In genomic region chr11:28582218-28582617, GRCm38 (mm10) we compare ENCODE assay signal across 8 mouse cellular contexts. TPM values are rescaled to one million over a fixed set of nuclear protein-coding genes. Genes with fewer than 3 reads are reported as not detected.
DNase-seq lines count a peak whose midpoint lies in the region; ATAC-seq and TF ChIP-seq lines count a peak whose summit lies in the region.

No protein-coding gene starts in this region.

- H3K4me1 ChIP-seq in forebrain, postnatal 0 days (ENCODE audit: insufficient read depth), result no peaks in the 10 kb centered on the region
- no peaks in the 10 kb centered on the region for H3K4me1 ChIP-seq in neural tube, embryonic 14.5 days (ENCODE audit: control insufficient read depth, insufficient read depth, low read length)

- H3K9me3 ChIP-seq in forebrain, postnatal 0 days (ENCODE audit: low read length), result no peaks in the 10 kb centered on the region
- no peaks in the 10 kb centered on the region for H3K9me3 ChIP-seq in neural tube, embryonic 14.5 days (ENCODE audit: control insufficient read depth, low read length)

- peak overlapping the region; percentile 97 for H3K27ac ChIP-seq in layer of hippocampus, adult 2 months
- H3K27ac ChIP-seq in forebrain, postnatal 0 days (ENCODE audit: low read depth, low read length), result no peak overlapping the region
- no peak overlapping the region for H3K27ac ChIP-seq in neural tube, embryonic 14.5 days (ENCODE audit: low read depth, low read length)

- 13% methylated on average over 5 of the region's 5 CpGs for WGBS in forebrain, postnatal 0 days
- WGBS in neural tube, embryonic 14.5 days, result 15% methylated on average over 5 of the region's 5 CpGs

- no peak for TF ChIP-seq CTCF in layer of hippocampus, adult 2 months (conservative IDR thresholded peaks at IDR 0.05)
- no peak for TF ChIP-seq CTCF in forebrain, postnatal 0 days (IDR thresholded peaks at IDR 0.05; ENCODE audit: low read depth)

- H3K4me2 ChIP-seq in forebrain, postnatal 0 days (ENCODE audit: low read depth), result peak overlapping the region; percentile 81
- peak overlapping the region; percentile 93 for H3K4me2 ChIP-seq in neural tube, embryonic 14.5 days (ENCODE audit: low read depth, low read length)

- no peak for ATAC-seq in forebrain, postnatal 0 days
- no peak for ATAC-seq in neural tube, embryonic 14.5 days (ENCODE audit: low read depth)

- DNase-seq in layer of hippocampus, adult 2 months (ENCODE audit: low spot score in 2 of 2), result no peak
- no peak for DNase-seq in layer of hippocampus, adult 11-12 months (ENCODE audit: low spot score)
- no peak for DNase-seq in forebrain, postnatal 0 days
- DNase-seq in kidney, postnatal 10 days, result peak; percentile 15
- no peak for DNase-seq in cerebellum, postnatal 25 days
- no peak for DNase-seq in adipocyte (ENCODE audit: low spot score)
- DNase-seq in adrenal gland, adult 18-20 months (ENCODE audit: low spot score in 2 of 2), result no peak

- H3K9ac ChIP-seq in forebrain, postnatal 0 days, result peak overlapping the region; percentile 72; the same call in 1 of the 2 replicates
- peak overlapping the region; percentile 69; the same call in 1 of the 2 replicates for H3K9ac ChIP-seq in neural tube, embryonic 14.5 days (replicated peaks; ENCODE audit: low read depth, low read length)

- no peaks in the 10 kb centered on the region for H3K27me3 ChIP-seq in forebrain, postnatal 0 days (ENCODE audit: insufficient read depth, low read length)
- peaks cover 7% of the 10 kb centered on the region for H3K27me3 ChIP-seq in neural tube, embryonic 14.5 days (ENCODE audit: control insufficient read depth, insufficient read depth, low read length)

- H3K36me3 ChIP-seq in forebrain, postnatal 0 days (ENCODE audit: insufficient read depth), result no peaks in the 10 kb centered on the region
- H3K36me3 ChIP-seq in neural tube, embryonic 14.5 days (ENCODE audit: control insufficient read depth, insufficient read depth, low read length), result no peaks in the 10 kb centered on the region

- H3K4me3 ChIP-seq in layer of hippocampus, adult 2 months, result peak overlapping the region; percentile 90
- peak overlapping the region; percentile 70 for H3K4me3 ChIP-seq in forebrain, postnatal 0 days (ENCODE audit: low read depth, low read length)
- peak overlapping the region; percentile 73 for H3K4me3 ChIP-seq in neural tube, embryonic 14.5 days (ENCODE audit: low read depth, low read length)

RNA-seq across cellular contexts. Expression of gene Ccdc85a, which starts 1.9 kb away (rescaled TPM):
- 100 to 1,000 TPM; 138 to 151 TPM for total RNA-seq in layer of hippocampus, adult 2 months (2021)
- 23.5 and 24.0 TPM in 2 replicates for total RNA-seq in forebrain, postnatal 0 days (2014; rRNA removed)
- polyA plus RNA-seq in forebrain, postnatal 0 days (2015; fragmentation: Nextera tagmentation; extraction: Ambion mirVana), result 27.5 and 43.2 TPM in 2 replicates
- 34.2 and 39.8 TPM in 2 replicates for polyA plus RNA-seq in neural tube, embryonic 14.5 days (2014; fragmentation: Nextera tagmentation; extraction: Ambion mirVana)
- 1 to 10 TPM; 4.3 to 5.0 TPM for total RNA-seq in adrenal gland, adult 18-20 months (2021)
